Mouse (Mus musculus) right cerebral cortex, adult 2 months (tissue): ENCODE measurements around the gene Aicda.
"Not testable (repeated sequence)": the region's sequence is repeated elsewhere in the genome, so short reads cannot be mapped to it uniquely, and the experiment has no call there.

ENCODE experiments used
- DNase-seq, 2 experiments: peaks; one replicate each; pipeline ENCODE4 v3.0.0; 2021 to 2022; ENCODE audit warnings: low spot score in 2 of 2

Gene Aicda

GRCm38 (mm10) chr6:122554102-122554501 lies 501 bp downstream of the Aicda start:
- no peak for DNase-seq

GRCm38 (mm10) chr6:122555266-122555665 lies 1.7 kb downstream of the Aicda start:
- no peak for DNase-seq

- DNase-seq = peak; percentile 90 to 91
Observed at GRCm38 (mm10) chr6:122556959-122557561, 3.5 kb downstream of the Aicda start.

- DNase-seq = peak; percentile 74 to 81
Observed at GRCm38 (mm10) chr6:122560427-122560826, 6.8 kb downstream of the Aicda start.

GRCm38 (mm10) chr6:122561005-122561404 lies 7.4 kb downstream of the Aicda start:
- no peak for DNase-seq

- peak; percentile 83 for DNase-seq
Observed at GRCm38 (mm10) chr6:122562463-122562862, 8.9 kb downstream of the Aicda start.

GRCm38 (mm10) chr6:122565070-122565784 lies 11.6 kb downstream of the Aicda start:
- no peak for DNase-seq

GRCm38 (mm10) chr6:122569113-122569512 lies 15.5 kb downstream of the Aicda start:
- DNase-seq = no peak

GRCm38 (mm10) chr6:122569762-122570161 lies 16.2 kb downstream of the Aicda start:
- no peak for DNase-seq

- DNase-seq = no peak
Observed at GRCm38 (mm10) chr6:122570695-122571616, 17.4 kb downstream of the Aicda start.

- DNase-seq = peak in 1 of 2 experiments; percentile 20
Observed at GRCm38 (mm10) chr6:122571617-122571959, 18.0 kb downstream of the Aicda start.

GRCm38 (mm10) chr6:122575037-122575436 lies 21.4 kb downstream of the Aicda start:
- DNase-seq = not testable (repeated sequence)

GRCm38 (mm10) chr6:122577030-122577429 lies 23.4 kb downstream of the Aicda start:
- no peak for DNase-seq

GRCm38 (mm10) chr6:122579086-122579485 lies 25.5 kb downstream of the Aicda start:
- DNase-seq = no peak

GRCm38 (mm10) chr6:122591027-122591758 lies 37.6 kb downstream of the Aicda start:
- DNase-seq = no peak

GRCm38 (mm10) chr6:122592905-122593304 lies 39.3 kb downstream of the Aicda start:
- no peak for DNase-seq

GRCm38 (mm10) chr6:122595637-122596036 lies 42.0 kb downstream of the Aicda start:
- peak; percentile 12 to 21 for DNase-seq

GRCm38 (mm10) chr6:122596608-122597007 lies 43.0 kb downstream of the Aicda start:
- no peak for DNase-seq

GRCm38 (mm10) chr6:122598014-122598413 lies 44.4 kb downstream of the Aicda start:
- DNase-seq = no peak

GRCm38 (mm10) chr6:122598436-122598835 lies 44.8 kb downstream of the Aicda start:
- DNase-seq = no peak

GRCm38 (mm10) chr6:122599054-122599737 lies 45.6 kb downstream of the Aicda start:
- DNase-seq = no peak
